Mouse (Mus musculus) heart, postnatal 10 days (tissue): Measurements from ENCODE around the gene Cts6. TPM values are rescaled to one million over a fixed set of nuclear protein-coding genes. Genes with fewer than 3 reads are reported as not detected.
"Not testable (repeated sequence)": the region's sequence is repeated elsewhere in the genome, so short reads cannot be mapped to it uniquely, and the experiment has no call there.

Source experiments
- DNase-seq, 2 experiments: peaks; one replicate each; pipeline ENCODE4 v3.0.0; 2021
- intact Hi-C: fragments of 180-260 bp; cut with DNase I; formaldehyde crosslinking; loops from one replicate; pipeline ENCODE4 v1.15.1; 2025
- total RNA-seq, 2 experiments: library from RNA; stranded (reverse); gene quantifications; 2 replicates each; pipeline ENCODE4 v1.2.3; 2021

The Cts6 gene
- total RNA-seq: not detected

GRCm38 (mm10) chr13:61203310-61203709, at the start of gene Cts6:
TSS of gene Cts6 (minus strand) at chr13:61203410.
- DNase-seq: no peak
- intact Hi-C loops: no loop called here

DNA sequence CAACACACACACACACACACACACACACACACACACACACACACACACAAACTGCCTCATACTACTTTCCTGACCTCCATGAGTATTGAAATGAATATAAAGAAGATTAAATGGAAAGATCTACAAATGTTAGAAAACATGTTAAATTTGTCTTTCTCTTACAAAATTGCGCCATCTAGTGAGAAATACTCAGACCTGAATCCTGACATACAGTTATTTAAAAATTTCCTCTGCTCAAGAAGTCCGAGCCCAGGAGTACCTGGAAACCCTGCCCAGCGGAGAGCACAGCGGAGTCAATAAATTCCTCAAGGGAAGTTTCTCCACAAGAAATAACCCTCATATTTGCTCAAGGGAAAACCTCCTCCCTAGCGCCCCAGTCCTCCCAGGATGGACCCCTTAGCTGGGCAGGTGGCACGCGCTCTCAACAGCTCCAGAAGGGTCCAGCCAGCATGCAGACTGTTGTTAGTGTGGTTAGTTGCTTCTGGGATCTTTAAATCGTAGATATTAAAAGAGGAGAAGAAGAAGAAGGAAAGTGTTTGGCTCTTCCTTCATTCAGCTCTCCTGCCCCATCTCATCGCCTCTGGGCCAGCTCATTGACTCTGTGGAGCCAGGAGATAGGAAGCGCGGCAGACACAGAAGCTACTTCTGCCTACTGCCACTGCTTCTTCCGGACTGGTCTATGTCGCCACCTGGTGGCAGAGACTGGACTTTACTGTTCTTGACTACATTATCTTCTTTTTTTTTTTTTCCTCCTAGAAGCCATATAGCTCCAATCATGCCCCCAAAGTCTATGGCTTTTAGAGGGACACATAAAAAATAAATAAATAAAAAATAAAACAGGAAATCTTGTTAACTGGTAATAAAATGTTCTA, 38.1 kb upstream of the Cts6 start:
- DNase-seq: peak; percentile 51 to 71
- intact Hi-C loops: loop anchor here (5.0 kb wide), 2 partner anchors 414 to 484 kb away; no protein-coding TSS in a partner anchor

GRCm38 (mm10) chr13:61185151-61185933, 17.9 kb downstream of the Cts6 start:
- not testable (repeated sequence) for DNase-seq

GRCm38 (mm10) chr13:61164622-61165021, 38.6 kb downstream of the Cts6 start:
- intact Hi-C loops: loop anchor here (10.0 kb wide), 1 partner anchor 410 kb away; no protein-coding TSS in a partner anchor
- DNase-seq: no peak

More at GRCm38 (mm10) chr13:61185151-61185933, 17.9 kb downstream of the Cts6 start:
- intact Hi-C loops: not testable (repeated sequence)

DNA sequence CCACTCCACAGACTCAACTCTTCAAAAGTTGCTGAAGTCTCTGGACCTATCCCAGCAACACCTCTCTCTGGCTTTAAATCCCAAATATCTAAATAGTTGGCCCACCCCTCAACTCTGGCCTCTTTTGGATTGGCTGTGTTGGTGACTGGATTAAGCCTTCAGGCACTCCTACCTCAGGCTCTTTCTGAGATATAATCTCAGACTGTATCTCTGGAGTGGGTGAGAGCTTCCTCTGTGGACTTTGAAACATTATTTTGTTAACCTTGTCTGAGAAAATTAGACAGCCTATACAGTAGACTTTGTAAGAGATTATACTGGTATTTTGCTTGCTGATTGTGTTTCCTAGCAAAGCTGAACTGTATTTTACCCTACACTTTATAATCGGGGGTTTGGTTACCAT, 39.1 kb downstream of the Cts6 start, which contains the start of gene Ctsr:
Gene Ctsr (minus strand): TSS at position 101 of the 400 bp plus-strand sequence.
- intact Hi-C loops: loop anchor here (10.0 kb wide), 1 partner anchor 409 kb away; no protein-coding TSS in a partner anchor
- DNase-seq: no peak

Other genes with a start within 250 kb of the Cts6 start
- not detected for gene Ctsj, start 197.5 kb downstream of the Cts6 start, total RNA-seq
- gene Ctsq, start 162.8 kb downstream of the Cts6 start, total RNA-seq: not detected
- gene Ctsr, start 39.2 kb downstream of the Cts6 start, total RNA-seq: not detected
- gene Cts8, start 51.9 kb upstream of the Cts6 start, total RNA-seq: not detected
- gene Gm49398, start 85.4 kb upstream of the Cts6 start, total RNA-seq: not detected
- gene Cts7, start 154.8 kb upstream of the Cts6 start, total RNA-seq: not detected